Mouse (Mus musculus) heart, embryonic 14.5 days (tissue): ENCODE data around the gene Olfr318. TPM values are rescaled to one million over a fixed set of nuclear protein-coding genes. Genes with fewer than 3 reads are reported as not detected.
"Not testable (repeated sequence)": the region's sequence is repeated elsewhere in the genome, so short reads cannot be mapped to it uniquely, and the experiment has no call there.

ENCODE experiments used
- ATAC-seq: fragments of 200-750 bp; cut with Nextera tagmentation; 2 replicates; pipeline ENCODE4 v1.8.0; 2017; ENCODE audit warnings: low read depth, moderate TSS enrichment; ENCODE audit not compliant: insufficient number of reproducible peaks, insufficient read depth, low FRiP score
- H3K27ac ChIP-seq, 2 experiments: fragments of 200-500 bp in 1 of 2; fragments of 300-500 bp in 1 of 2; sonication (generic) in 1 of 2; replicated peaks in 1 of 2; 2 replicates each; pipeline ENCODE4 v1.5.1; 2012 to 2014; ENCODE audit warnings: low read depth in 2 of 2, low read length in 2 of 2, control low read depth in 1 of 2, mild to moderate bottlenecking in 1 of 2, mixed read lengths in 1 of 2; ENCODE audit not compliant: control insufficient read depth in 1 of 2, insufficient read depth in 1 of 2
- H3K27me3 ChIP-seq: fragments of 300-500 bp; sonication (generic); 2 replicates; pipeline ENCODE4 v1.6.1; 2014; ENCODE audit warnings: mild to moderate bottlenecking, low read length, control low read depth; ENCODE audit not compliant: control insufficient read depth, insufficient read depth
- H3K36me3 ChIP-seq: fragments of 300-500 bp; sonication (generic); 2 replicates; pipeline ENCODE4 v1.6.1; 2014; ENCODE audit warnings: mild to moderate bottlenecking, control low read depth, low read length, mixed read lengths; ENCODE audit not compliant: control insufficient read depth, insufficient read depth
- H3K4me1 ChIP-seq, 2 experiments: fragments of 200-500 bp in 1 of 2; fragments of 300-500 bp in 1 of 2; sonication (generic) in 1 of 2; 2 replicates each; pipeline ENCODE4 v1.6.1; 2012 to 2014; ENCODE audit warnings: low read length in 2 of 2, control low read depth in 1 of 2, mixed read lengths in 1 of 2; ENCODE audit not compliant: control insufficient read depth in 2 of 2, insufficient read depth in 2 of 2
- H3K4me2 ChIP-seq: fragments of 300-500 bp; sonication (generic); 2 replicates; pipeline ENCODE4 v1.6.1; 2014; ENCODE audit warnings: mild to moderate bottlenecking, low read length
- H3K4me3 ChIP-seq, 2 experiments: fragments of 200-500 bp in 1 of 2; fragments of 300-500 bp in 1 of 2; sonication (generic) in 1 of 2; 2 replicates each; pipeline ENCODE4 v1.5.1; 2012 to 2014; ENCODE audit warnings: low read length in 2 of 2, mild to moderate bottlenecking in 2 of 2, control low read depth in 1 of 2, low read depth in 1 of 2, moderate library complexity in 1 of 2; ENCODE audit not compliant: control insufficient read depth in 1 of 2, insufficient read depth in 1 of 2
- H3K9ac ChIP-seq: fragments of 300-500 bp; sonication (generic); 2 replicates; pipeline ENCODE4 v1.6.1; 2014; ENCODE audit warnings: mild to moderate bottlenecking, low read length
- H3K9me3 ChIP-seq: fragments of 300-500 bp; sonication (generic); 2 replicates; pipeline ENCODE4 v1.6.1; 2016; ENCODE audit warnings: low read length, control low read depth; ENCODE audit not compliant: control insufficient read depth
- WGBS: fragments of 180-500 bp; shearing (Covaris S2); extraction: QIAGEN DNeasy Blood & Tissue Kit; methylation state at CpG from one replicate; pipeline ENCODE4 v1.1.7; 2014; 5-methylcytosine and 5-hydroxymethylcytosine counted together
- polyA plus RNA-seq: library from polyadenylated mRNA; unstranded; fragments of >200 nt; fragmentation: Nextera tagmentation; extraction: Ambion mirVana; gene quantifications from 2 replicates; pipeline ENCODE4 v1.2.1, GENCODE M21; 2014

The Olfr318 gene
- polyA plus RNA-seq, 1 experiment from 2014 or later = not detected

DNA sequence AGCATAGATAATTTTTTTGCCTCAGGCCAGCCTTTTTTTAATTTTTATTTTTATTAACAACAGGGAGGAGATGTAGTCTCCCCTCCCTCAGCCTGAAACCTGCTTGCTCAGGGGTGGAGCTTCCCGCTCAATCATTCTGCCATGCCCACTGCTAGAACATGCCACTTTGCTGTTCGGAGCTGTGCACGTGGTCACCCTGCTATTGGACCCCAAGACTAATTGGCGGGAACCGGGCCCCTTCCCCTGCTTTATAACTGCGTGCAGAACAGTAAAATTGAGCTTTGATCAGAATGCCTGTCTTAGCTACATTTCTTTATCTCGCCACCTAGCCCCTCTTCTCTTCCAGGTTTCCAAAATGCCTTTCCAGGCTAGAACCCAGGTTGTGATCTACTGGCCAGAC, 6.1 kb downstream of the Olfr318 start:
- not testable (repeated sequence) for H3K4me1 ChIP-seq, ATAC-seq, H3K4me3 ChIP-seq, H3K27ac ChIP-seq, H3K27me3 ChIP-seq, H3K9me3 ChIP-seq, H3K9ac ChIP-seq, H3K4me2 ChIP-seq, H3K36me3 ChIP-seq
- whole genome bisulfite sequencing = 92% methylated on average over 6 of the region's 7 CpGs

DNA sequence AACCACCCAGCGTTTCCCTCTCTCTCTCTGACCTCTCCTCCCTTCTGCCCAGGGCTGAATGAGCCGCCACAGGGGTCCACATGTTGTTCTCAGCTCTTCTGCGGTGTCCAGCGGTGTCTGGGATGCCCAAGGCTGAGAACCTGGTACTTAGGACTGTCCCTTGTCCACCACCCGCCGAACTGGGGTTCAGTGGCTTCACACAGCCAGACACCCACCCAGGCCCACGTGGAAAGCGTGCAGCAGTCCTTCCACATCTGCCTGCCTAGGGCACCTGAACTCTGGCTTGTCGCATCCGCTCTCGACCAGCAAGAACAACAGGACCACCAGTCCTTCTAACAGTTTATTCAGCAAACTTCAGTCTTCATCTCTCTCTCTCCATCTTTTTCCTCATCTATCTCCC, 14.7 kb downstream of the Olfr318 start:
- no peak overlapping the region for H3K4me3 ChIP-seq
- 71% methylated on average over 11 of the region's 11 CpGs for WGBS

DNA sequence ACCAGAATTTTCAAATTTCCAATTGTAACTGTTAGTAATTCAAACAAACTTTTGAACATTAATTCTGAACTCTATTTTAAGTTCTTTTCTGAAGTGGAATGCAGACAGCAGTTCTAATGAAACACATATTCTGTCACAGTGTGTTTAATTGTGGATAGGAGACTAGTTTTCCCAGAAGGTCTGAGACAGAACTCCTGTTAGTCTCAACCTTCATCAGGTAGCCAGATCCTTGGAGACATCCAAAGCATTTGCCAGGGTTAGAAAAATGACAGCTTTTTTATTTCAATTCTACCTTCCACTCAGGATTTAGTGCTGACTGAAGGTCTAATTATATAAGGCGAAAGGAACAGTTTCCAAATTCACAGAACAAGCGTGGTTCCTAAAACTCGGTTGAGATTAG, 25.0 kb downstream of the Olfr318 start, which contains the start of gene Olfr319:
Gene Olfr319 (plus strand): TSS at position 301 of the 400 bp plus-strand sequence.
- 0 out of 2 replicates have a peak, but pooled peaks cover 8% of the 10 kb centered on the region for H3K9me3 ChIP-seq
- H3K9ac ChIP-seq = no peak within 1 kb of the TSS
- H3K36me3 ChIP-seq = no peaks in the 10 kb centered on the region
- ATAC-seq = no peak
- 72% methylated on average over 3 of the region's 3 CpGs for WGBS
- H3K27ac ChIP-seq = no peak within 1 kb of the TSS
- no peaks in the 10 kb centered on the region for H3K4me1 ChIP-seq
- H3K27me3 ChIP-seq = no peaks in the 10 kb centered on the region
- no peak within 1 kb of the TSS for H3K4me3 ChIP-seq
- H3K4me2 ChIP-seq = no peak within 1 kb of the TSS

More for the DNA sequence above, 14.7 kb downstream of the Olfr318 start:
- ATAC-seq = no peak
- Histone ChIP-seq H3K27ac (no peak overlapping the region), H3K9ac (no peak overlapping the region), H3K27me3 (no peaks in the 10 kb centered on the region), H3K4me2 (no peak overlapping the region), H3K9me3 (no peaks in the 10 kb centered on the region), H3K36me3 (no peaks in the 10 kb centered on the region), H3K4me1 (no peaks in the 10 kb centered on the region)

DNA sequence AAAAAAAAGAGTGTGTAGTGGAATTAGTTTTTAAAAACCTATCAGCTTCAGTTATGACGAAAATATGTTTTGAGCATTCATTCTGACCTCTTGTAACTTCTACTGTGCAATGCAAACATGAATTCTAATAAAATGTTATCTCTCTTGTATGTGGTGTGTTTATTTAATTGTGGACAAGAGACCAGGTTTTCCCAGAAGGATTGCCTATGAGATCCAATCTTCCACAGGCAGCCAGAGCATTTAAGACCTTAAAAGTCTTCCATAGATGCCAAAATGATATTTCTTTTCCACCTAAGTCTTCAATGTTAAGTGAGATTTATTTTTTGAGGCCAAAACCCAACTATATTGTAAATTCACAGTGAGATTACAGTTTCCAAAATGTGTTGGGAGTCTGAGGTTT, 43.0 kb downstream of the Olfr318 start, which contains the start of gene Olfr320:
Gene Olfr320 (plus strand): TSS at position 301 of the 400 bp plus-strand sequence.
- Histone ChIP-seq H3K9me3 (no peaks in the 10 kb centered on the region), H3K9ac (no peak within 1 kb of the TSS), H3K36me3 (no peaks in the 10 kb centered on the region), H3K4me3 (no peak within 1 kb of the TSS), H3K27me3 (no peaks in the 10 kb centered on the region), H3K4me1 (no peaks in the 10 kb centered on the region), H3K27ac (no peak within 1 kb of the TSS), H3K4me2 (no peak within 1 kb of the TSS)
- no peak for ATAC-seq
- WGBS = 67% methylated on average over 1 of the region's 1 CpGs

DNA sequence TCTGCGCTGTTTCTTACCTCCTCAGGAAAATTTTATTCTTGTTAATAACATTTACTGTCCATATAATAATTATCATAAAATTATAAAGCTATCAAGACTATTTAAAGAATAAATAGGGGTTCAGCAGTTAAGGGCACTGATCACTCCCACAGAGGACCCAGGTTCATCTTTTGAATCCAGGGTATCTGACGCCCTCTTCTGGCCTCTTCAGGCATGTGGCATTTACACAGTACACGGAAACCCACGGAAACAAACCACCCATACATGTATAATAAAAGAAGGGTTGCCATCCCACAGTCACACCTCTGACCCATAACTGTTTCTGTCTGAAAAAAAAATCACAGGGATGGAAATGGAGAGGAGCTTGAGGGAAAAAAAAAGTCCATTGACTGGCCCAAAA, 52.0 kb downstream of the Olfr318 start:
- ATAC-seq = no peak

DNA sequence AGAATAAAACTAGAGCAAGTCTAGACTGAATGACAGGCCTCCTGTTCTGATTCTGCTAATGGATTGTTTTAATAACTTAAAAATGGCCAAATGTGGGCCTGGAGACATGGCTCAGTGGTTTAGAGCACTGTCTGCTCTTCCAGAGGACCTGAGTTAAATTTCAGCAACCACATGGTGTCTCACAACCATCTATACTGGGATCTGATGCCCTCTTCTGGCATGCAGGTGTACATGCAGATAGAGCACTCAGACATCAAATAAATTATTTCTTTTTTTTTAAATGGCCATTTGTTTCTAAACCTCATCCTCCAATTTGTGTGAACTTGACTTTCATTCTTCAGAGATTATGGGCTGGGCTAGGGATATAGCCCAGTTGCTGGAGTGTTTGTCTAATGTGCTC, 54.6 kb downstream of the Olfr318 start:
- Histone ChIP-seq H3K9ac (no peak overlapping the region), H3K9me3 (no peaks in the 10 kb centered on the region), H3K27ac (no peak overlapping the region), H3K27me3 (no peaks in the 10 kb centered on the region), H3K4me1 (no peaks in the 10 kb centered on the region), H3K4me2 (no peak overlapping the region), H3K4me3 (no peak overlapping the region), H3K36me3 (no peaks in the 10 kb centered on the region)
- no peak for ATAC-seq

More for the DNA sequence above, 52.0 kb downstream of the Olfr318 start:
- Histone ChIP-seq H3K36me3 (no peaks in the 10 kb centered on the region), H3K9me3 (no peaks in the 10 kb centered on the region), H3K27me3 (no peaks in the 10 kb centered on the region), H3K27ac (no peak overlapping the region), H3K9ac (no peak overlapping the region), H3K4me2 (no peak overlapping the region), H3K4me1 (no peaks in the 10 kb centered on the region), H3K4me3 (no peak overlapping the region)
- 54% methylated on average over 4 of the region's 4 CpGs for WGBS

Other genes starting within 250 kb of the Olfr318 start
- not detected in 2 replicates for gene Olfr332, start 231.5 kb downstream of the Olfr318 start, polyA plus RNA-seq
- not detected in 2 replicates for gene Olfr331, start 221.4 kb downstream of the Olfr318 start, polyA plus RNA-seq
- gene Olfr330, start 189.2 kb downstream of the Olfr318 start, polyA plus RNA-seq = not detected in 2 replicates
- not detected in 2 replicates for gene Olfr329-ps, start 177.6 kb downstream of the Olfr318 start, polyA plus RNA-seq
- not detected in 2 replicates for gene Olfr328, start 168.4 kb downstream of the Olfr318 start, polyA plus RNA-seq
- gene Olfr224, start 153.5 kb downstream of the Olfr318 start, polyA plus RNA-seq = not detected in 2 replicates
- gene Olfr325, start 146.3 kb downstream of the Olfr318 start, polyA plus RNA-seq = not detected in 2 replicates
- gene Olfr324, start 128.9 kb downstream of the Olfr318 start, polyA plus RNA-seq = not detected in 2 replicates
- not detected in 2 replicates for gene 2210407C18Rik, start 107.9 kb downstream of the Olfr318 start, polyA plus RNA-seq
- gene Olfr323, start 93.5 kb downstream of the Olfr318 start, polyA plus RNA-seq = not detected in 2 replicates
- 0.15 TPM in 1 of 2 replicates, not detected in the other for gene Trim58, start 83.5 kb downstream of the Olfr318 start, polyA plus RNA-seq
- not detected in 2 replicates for gene Olfr322, start 65.2 kb downstream of the Olfr318 start, polyA plus RNA-seq
- gene Olfr320, start 42.9 kb downstream of the Olfr318 start, polyA plus RNA-seq = not detected in 2 replicates
- not detected in 2 replicates for gene Olfr319, start 24.9 kb downstream of the Olfr318 start, polyA plus RNA-seq
- not detected in 2 replicates for gene Olfr317, start 15.2 kb upstream of the Olfr318 start, polyA plus RNA-seq
- gene Olfr316, start 28.7 kb upstream of the Olfr318 start, polyA plus RNA-seq = not detected in 2 replicates
- gene Olfr315, start 49.2 kb upstream of the Olfr318 start, polyA plus RNA-seq = not detected in 2 replicates
- gene Olfr314, start 58.9 kb upstream of the Olfr318 start, polyA plus RNA-seq = 0.07 TPM in 1 of 2 replicates, not detected in the other
- 0.39 and 0.53 TPM in 2 replicates for gene Fam183b, start 77.9 kb upstream of the Olfr318 start, polyA plus RNA-seq
- 0.08 and 0.19 TPM in 2 replicates for gene Olfr313, start 91.0 kb upstream of the Olfr318 start, polyA plus RNA-seq
- 0.20 and 0.27 TPM in 2 replicates for gene Olfr312, start 105.2 kb upstream of the Olfr318 start, polyA plus RNA-seq
- gene Olfr311, start 115.2 kb upstream of the Olfr318 start, polyA plus RNA-seq = 0.27 and 0.45 TPM in 2 replicates
- gene Gm12258, start 123.1 kb upstream of the Olfr318 start, polyA plus RNA-seq = 4.6 and 5.5 TPM in 2 replicates
- gene 2810021J22Rik, start 143.2 kb upstream of the Olfr318 start, polyA plus RNA-seq = 4.0 and 4.8 TPM in 2 replicates
- gene Zfp39, start 180.2 kb upstream of the Olfr318 start, polyA plus RNA-seq = 5.3 and 6.0 TPM in 2 replicates
- gene Btnl10, start 193.9 kb upstream of the Olfr318 start, polyA plus RNA-seq = 0.07 TPM in 1 of 2 replicates, not detected in the other
- 208 and 213 TPM in 2 replicates for gene Rnf187, start 214.9 kb upstream of the Olfr318 start, polyA plus RNA-seq
- 8.9 and 16.0 TPM in 2 replicates for gene Hist3h2ba, start 224.9 kb upstream of the Olfr318 start, polyA plus RNA-seq
- gene Hist3h2a, start 230.7 kb upstream of the Olfr318 start, polyA plus RNA-seq = 34.0 and 40.8 TPM in 2 replicates
- gene Trim17, start 230.7 kb upstream of the Olfr318 start, polyA plus RNA-seq = 0.11 and 0.47 TPM in 2 replicates